Comparison of ENCODE assay signal across 31 mouse cellular contexts in genomic region chr6:142047689-142048088, GRCm38 (mm10). TPM values are rescaled to one million over a fixed set of nuclear protein-coding genes. Genes with fewer than 3 reads are reported as not detected.
DNase-seq lines count a peak whose midpoint lies in the region; ATAC-seq and TF ChIP-seq lines count a peak whose summit lies in the region.
"Had no signal": no experiment of that assay in that cellular context is flagged by ENCODE, and none has a peak within 500 bp of the region (broad histone marks: within the 10 kb centered on the region; RNA-seq: fewer than 3 reads in every experiment).

No protein-coding gene starts in this region.

- no peak overlapping the region for H3K4me3 ChIP-seq in midbrain, embryonic 11.5 days (ENCODE audit: low read depth, low read length)
- H3K4me3 ChIP-seq in midbrain, embryonic 15.5 days = no peak overlapping the region
- no peak overlapping the region for H3K4me3 ChIP-seq in midbrain, embryonic 13.5 days (replicated peaks)
- no peak overlapping the region for H3K4me3 ChIP-seq in midbrain, postnatal 0 days (ENCODE audit: low read depth, low read length)
- H3K4me3 ChIP-seq: embryonic facial prominence, embryonic 13.5 days; embryonic facial prominence, embryonic 15.5 days; erythroblast, embryonic 14.5 days; forebrain, embryonic 10.5 days; forebrain, embryonic 12.5 days had no signal

- ATAC-seq in midbrain, embryonic 11.5 days (ENCODE audit: low FRiP score) = peak; percentile 86
- no peak for ATAC-seq in midbrain, embryonic 15.5 days (replicated peaks)
- ATAC-seq in midbrain, embryonic 13.5 days = 0 out of 2 replicates have a peak, but pooled peaks have one; percentile 45
- no peak for ATAC-seq in midbrain, postnatal 0 days (ENCODE audit: low FRiP score)
- ATAC-seq: activated CD4-positive, CD25-positive, alpha-beta regulatory T cell, adult 4 months; CD4-positive, CD25-positive, alpha-beta regulatory T cell, adult 4 months; forebrain, embryonic 14.5 days; forebrain, embryonic 16.5 days; Patski had no signal

- H3K4me1 ChIP-seq in midbrain, embryonic 11.5 days (ENCODE audit: control insufficient read depth, insufficient read depth, low read length) = no peaks in the 10 kb centered on the region
- no peaks in the 10 kb centered on the region for H3K4me1 ChIP-seq in midbrain, embryonic 15.5 days
- no peaks in the 10 kb centered on the region for H3K4me1 ChIP-seq in midbrain, embryonic 13.5 days (replicated peaks)
- no peaks in the 10 kb centered on the region for H3K4me1 ChIP-seq in midbrain, postnatal 0 days (ENCODE audit: insufficient read depth, low read length)
- H3K4me1 ChIP-seq: embryonic facial prominence, embryonic 13.5 days; embryonic facial prominence, embryonic 15.5 days; forebrain, embryonic 10.5 days; forebrain, embryonic 12.5 days had no signal

- no peak overlapping the region for H3K4me2 ChIP-seq in midbrain, embryonic 11.5 days
- H3K4me2 ChIP-seq in midbrain, embryonic 15.5 days = no peak overlapping the region
- no peak overlapping the region for H3K4me2 ChIP-seq in midbrain, embryonic 13.5 days (replicated peaks)
- H3K4me2 ChIP-seq in midbrain, postnatal 0 days (ENCODE audit: low read depth, low read length, poor library complexity, severe bottlenecking) = no peak overlapping the region
- H3K4me2 ChIP-seq: embryonic facial prominence, embryonic 13.5 days; embryonic facial prominence, embryonic 15.5 days; forebrain, embryonic 12.5 days had no signal

- DNase-seq in midbrain, embryonic 11.5 days (ENCODE audit: low spot score, missing footprints) = no peak
- no peak for DNase-seq in midbrain, postnatal 0 days (ENCODE audit: low spot score)
- DNase-seq in brain, embryonic 14.5 days (ENCODE audit: low read depth) = peak; percentile 5
- DNase-seq: adrenal gland, adult 8-10 months; adrenal gland, postnatal 14 days; adrenal gland, postnatal 36 days; B cell, adult 2 months; cerebellum, adult 11 months; cerebellum, adult 18-20 months; cerebellum, adult 8-10 months; cerebellum, adult 9-11 months; cerebellum, postnatal 14 days; cerebellum, postnatal 36 days; embryo, embryonic 11 days had no signal

- 71% methylated on average over 1 of the region's 1 CpGs for WGBS in midbrain, embryonic 11.5 days
- WGBS in midbrain, embryonic 15.5 days = 33% methylated on average over 1 of the region's 1 CpGs
- WGBS in midbrain, embryonic 13.5 days = 37% methylated on average over 1 of the region's 1 CpGs
- WGBS in midbrain, postnatal 0 days = 27% methylated on average over 1 of the region's 1 CpGs

- TF ChIP-seq POLR2A in brain, embryonic 14.5 days (IDR thresholded peaks at IDR 0.05; ENCODE audit: borderline replicate concordance, extremely low read depth, insufficient read depth, insufficient read length, poor library complexity, severe bottlenecking) = no peak

- H3K36me3 ChIP-seq in midbrain, embryonic 11.5 days (ENCODE audit: control insufficient read depth, insufficient read depth, low read length) = no peaks in the 10 kb centered on the region
- H3K36me3 ChIP-seq in midbrain, embryonic 15.5 days (replicated peaks) = no peaks in the 10 kb centered on the region
- H3K36me3 ChIP-seq in midbrain, embryonic 13.5 days = no peaks in the 10 kb centered on the region
- no peaks in the 10 kb centered on the region for H3K36me3 ChIP-seq in midbrain, postnatal 0 days (ENCODE audit: insufficient read depth, low read length)
- H3K36me3 ChIP-seq: embryonic facial prominence, embryonic 13.5 days; embryonic facial prominence, embryonic 15.5 days; forebrain, embryonic 10.5 days; forebrain, embryonic 12.5 days; G1E had no signal

- no peaks in the 10 kb centered on the region for H3K9me3 ChIP-seq in midbrain, embryonic 11.5 days (ENCODE audit: control insufficient read depth, low read length)
- H3K9me3 ChIP-seq in midbrain, embryonic 15.5 days = no peaks in the 10 kb centered on the region
- no peaks in the 10 kb centered on the region for H3K9me3 ChIP-seq in midbrain, embryonic 13.5 days
- H3K9me3 ChIP-seq in midbrain, postnatal 0 days (ENCODE audit: low read length) = no peaks in the 10 kb centered on the region
- H3K9me3 ChIP-seq: embryonic facial prominence, embryonic 13.5 days; embryonic facial prominence, embryonic 15.5 days; forebrain, embryonic 10.5 days; forebrain, embryonic 12.5 days; G1E had no signal

- no peak for TF ChIP-seq CTCF in midbrain, postnatal 0 days (IDR thresholded peaks at IDR 0.05)
- no peak for TF ChIP-seq CTCF in brain, embryonic 14.5 days (IDR thresholded peaks at IDR 0.05; ENCODE audit: borderline replicate concordance, extremely low read depth, insufficient read depth, insufficient read length)

- no peak overlapping the region for H3K9ac ChIP-seq in midbrain, embryonic 11.5 days (ENCODE audit: low read length)
- no peak overlapping the region for H3K9ac ChIP-seq in midbrain, embryonic 15.5 days
- H3K9ac ChIP-seq in midbrain, embryonic 13.5 days (replicated peaks) = no peak overlapping the region
- no peak overlapping the region for H3K9ac ChIP-seq in midbrain, postnatal 0 days (replicated peaks; ENCODE audit: low read length, poor library complexity, severe bottlenecking)
- H3K9ac ChIP-seq: embryonic facial prominence, embryonic 13.5 days; embryonic facial prominence, embryonic 15.5 days; forebrain, embryonic 12.5 days had no signal

- H3K27ac ChIP-seq in midbrain, embryonic 11.5 days (ENCODE audit: low read depth, low read length) = no peak overlapping the region
- H3K27ac ChIP-seq in midbrain, embryonic 15.5 days = no peak overlapping the region
- H3K27ac ChIP-seq in midbrain, embryonic 13.5 days = no peak overlapping the region
- H3K27ac ChIP-seq in midbrain, postnatal 0 days (ENCODE audit: low read depth, low read length) = no peak overlapping the region
- H3K27ac ChIP-seq: embryonic facial prominence, embryonic 13.5 days; embryonic facial prominence, embryonic 15.5 days; forebrain, embryonic 10.5 days; forebrain, embryonic 12.5 days had no signal

- no peaks in the 10 kb centered on the region for H3K27me3 ChIP-seq in midbrain, embryonic 11.5 days (ENCODE audit: control insufficient read depth, insufficient read depth, low read length)
- H3K27me3 ChIP-seq in midbrain, embryonic 15.5 days (replicated peaks) = no peaks in the 10 kb centered on the region
- no peaks in the 10 kb centered on the region for H3K27me3 ChIP-seq in midbrain, embryonic 13.5 days
- no peaks in the 10 kb centered on the region for H3K27me3 ChIP-seq in midbrain, postnatal 0 days (ENCODE audit: insufficient read depth, low read length)
- H3K27me3 ChIP-seq: CH12.LX; embryonic facial prominence, embryonic 13.5 days; embryonic facial prominence, embryonic 15.5 days; forebrain, embryonic 12.5 days; Patski had no signal

RNA-seq across cellular contexts. Expression of gene Gm6614, which starts 36.5 kb away (rescaled TPM):
- 0.08 TPM in 1 of 2 replicates, not detected in the other for polyA plus RNA-seq in midbrain, embryonic 11.5 days (2014; fragmentation: Nextera tagmentation; extraction: Ambion mirVana)
- not detected in 2 replicates for polyA plus RNA-seq in midbrain, embryonic 15.5 days (2015; fragmentation: Nextera tagmentation; extraction: Ambion mirVana)
- polyA plus RNA-seq in midbrain, embryonic 13.5 days (2015; fragmentation: Nextera tagmentation; extraction: Ambion mirVana) = not detected in 2 replicates
- 0.24 TPM in 1 of 2 replicates, not detected in the other for total RNA-seq in midbrain, postnatal 0 days (2014; rRNA removed)
- not detected in 2 replicates for polyA plus RNA-seq in midbrain, postnatal 0 days (2015; fragmentation: Nextera tagmentation; extraction: Ambion mirVana)
- polyA plus RNA-seq in brain, embryonic 14.5 days (2012; rRNA removed) = 0.11 TPM in 1 of 2 replicates, not detected in the other
- total RNA-seq: adrenal gland, adult 18-20 months; adrenal gland, adult 8-10 months; adrenal gland, postnatal 14 days; adrenal gland, postnatal 36 days; CH12.LX; common myeloid progenitor, adult 5-6 weeks had no signal
- polyA plus RNA-seq: activated CD4-positive, CD25-positive, alpha-beta regulatory T cell, adult 4 months; CD4-positive, CD25-positive, alpha-beta regulatory T cell, adult 4 months; embryonic facial prominence, embryonic 11.5 days; embryonic facial prominence, embryonic 13.5 days; embryonic facial prominence, embryonic 15.5 days; erythroblast, embryonic 14.5 days; forebrain, embryonic 10.5 days; forebrain, embryonic 12.5 days; forebrain, embryonic 14.5 days; forebrain, embryonic 16.5 days; G1E had no signal

Comparison
In these comparisons a context has a peak if more than half of its experiments do, and no peak if none do; other contexts are left out.
1. ATAC-seq: peak in midbrain, embryonic 11.5 days (single experiment) and midbrain, embryonic 13.5 days (single experiment); none in midbrain, embryonic 15.5 days (single experiment) and midbrain, postnatal 0 days (single experiment).